Mouse (Mus musculus): ENCODE data around the gene Scarb1.

- TF ChIP-seq CTCF (IDR thresholded peaks at IDR 0.05; ENCODE audit: insufficient read depth, low read depth, low read length) (no peak), POLR2A (IDR thresholded peaks at IDR 0.05; ENCODE audit: insufficient read depth, low read depth, low read length) (no peak)
Measured at GRCm38 (mm10) chr5:125269399-125269798, 71.5 kb downstream of the Scarb1 start.

Data from olfactory bulb, adult 2 months (tissue).